Mouse (Mus musculus) lung, adult 2 months (tissue): ENCODE data around the gene Tyms. TPM values are rescaled to one million over a fixed set of nuclear protein-coding genes. Genes with fewer than 3 reads are reported as not detected.

Experiments used
- DNase-seq: peaks from one replicate; pipeline ENCODE4 v3.0.0; 2022
- H3K4me1 ChIP-seq: fragments of 200-500 bp; 2 replicates; pipeline ENCODE4 v1.6.1; 2011; ENCODE audit warnings: low read length; ENCODE audit not compliant: control insufficient read depth, insufficient read depth
- H3K4me3 ChIP-seq: fragments of 200-500 bp; replicated peaks from 2 replicates; pipeline ENCODE3; 2011; ENCODE audit warnings: low read depth, mild to moderate bottlenecking, control low read depth, low read length; ENCODE audit errors: extremely low read depth
- CTCF ChIP-seq: fragments of 200-500 bp; IDR thresholded peaks from 2 replicates; pipeline ENCODE4 v1.5.1; 2011; ENCODE audit warnings: mild to moderate bottlenecking, low read length, control low read depth; ENCODE audit not compliant: insufficient read depth
- POLR2A ChIP-seq: fragments of 200-500 bp; IDR thresholded peaks from 2 replicates; pipeline ENCODE4 v1.6.1; 2011; ENCODE audit warnings: low read depth, mild to moderate bottlenecking, control low read depth, low read length, borderline replicate concordance; ENCODE audit errors: extremely low read depth
- WGBS: fragments of 180-500 bp; shearing (Covaris S2); methylation state at CpG from one replicate; pipeline ENCODE4 v1.1.7; 2018; 5-methylcytosine and 5-hydroxymethylcytosine counted together
- polyA plus RNA-seq: library from polyadenylated mRNA; depleted of rRNA; stranded (reverse); fragments of >200 nt; gene quantifications from 2 replicates; pipeline ENCODE4 v1.2.3, GENCODE M21; 2012; rRNA removed

Gene Tyms
- 9.7 and 12.2 TPM in 2 replicates for polyA plus RNA-seq

DNA sequence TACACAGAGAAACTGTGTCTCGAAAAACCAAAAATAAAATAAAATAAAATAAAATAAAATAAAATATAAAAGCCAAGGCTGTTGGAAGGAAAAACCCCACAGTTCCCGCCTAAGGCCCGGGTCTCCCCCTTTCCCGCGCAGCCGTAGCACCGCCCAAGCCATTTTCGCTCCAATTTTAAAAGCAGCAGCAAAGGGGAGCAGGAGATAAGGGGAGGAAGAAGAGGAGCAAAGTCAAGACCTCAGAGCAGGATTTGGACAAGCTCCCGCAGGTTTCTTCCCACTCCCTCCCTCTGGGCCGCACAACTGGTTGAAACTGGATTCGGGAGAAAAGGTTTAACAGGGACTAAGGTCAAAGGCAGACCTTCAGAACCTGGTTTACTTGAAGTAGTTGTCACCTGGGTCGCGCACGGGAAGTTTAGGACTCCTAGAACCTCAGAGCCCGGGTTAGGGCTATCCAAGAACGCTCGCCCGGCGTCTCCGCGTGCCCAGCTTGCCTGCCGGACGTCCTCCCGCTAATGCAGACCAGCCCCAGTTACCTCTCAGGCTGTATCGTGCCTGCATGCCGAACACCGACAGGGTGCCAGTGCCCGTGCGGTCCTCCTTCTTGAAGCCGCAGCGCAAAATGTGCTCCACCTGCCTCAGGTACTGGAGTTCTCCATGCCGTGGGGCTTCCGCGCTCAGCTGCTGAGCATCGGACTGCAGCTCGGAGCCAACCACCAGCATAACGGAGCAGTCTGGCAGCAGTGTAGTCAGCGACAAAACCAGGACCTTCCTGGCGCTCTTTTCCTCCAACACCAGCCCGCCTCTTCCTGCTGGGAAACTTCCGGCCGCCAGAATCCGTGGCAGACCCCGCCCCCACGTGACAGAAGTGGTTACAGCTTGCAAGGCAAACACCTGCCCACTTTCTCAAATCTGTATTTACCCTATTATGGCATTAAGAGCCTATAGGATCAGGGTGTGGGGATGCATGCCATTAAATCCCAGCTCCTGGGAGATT, at the start of gene Tyms:
Gene Tyms (minus strand): TSS at position 793 of the 997 bp plus-strand sequence.
- peak; percentile 67 for DNase-seq
- WGBS = under 1% methylated on average over 45 of the region's 45 CpGs
- TF ChIP-seq CTCF (no peak), POLR2A (peak; percentile 69; the same call in 1 of the 2 replicates)
- Histone ChIP-seq H3K4me1 (no peaks in the 10 kb centered on the region), H3K4me3 (peak within 1 kb of the TSS; percentile 75)

DNA sequence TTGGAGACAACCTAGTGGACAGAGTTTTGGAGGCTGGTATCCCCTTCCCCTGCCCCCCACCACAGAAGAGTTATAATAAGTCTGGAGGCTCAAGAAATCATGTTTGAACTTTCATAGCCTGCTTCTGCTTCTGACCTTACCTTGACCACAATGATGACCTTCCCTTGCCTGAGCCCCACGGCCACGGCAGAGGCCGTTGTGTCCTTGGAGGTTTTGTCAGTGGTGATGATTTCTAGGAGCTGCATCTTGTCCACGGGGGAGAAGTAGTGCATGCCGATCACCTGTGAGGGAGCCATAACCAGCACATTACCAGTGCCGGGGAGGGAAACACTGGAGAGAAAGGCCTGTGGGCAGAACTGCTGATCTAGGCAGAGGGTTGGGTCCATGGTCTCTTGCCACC, 49.1 kb upstream of the Tyms start:
- TF ChIP-seq POLR2A = no peak
- TF ChIP-seq CTCF = no peak
- H3K4me3 ChIP-seq = no peak overlapping the region
- no peak for DNase-seq
- no peaks in the 10 kb centered on the region for H3K4me1 ChIP-seq
- WGBS = 91% methylated on average over 6 of the region's 6 CpGs

DNA sequence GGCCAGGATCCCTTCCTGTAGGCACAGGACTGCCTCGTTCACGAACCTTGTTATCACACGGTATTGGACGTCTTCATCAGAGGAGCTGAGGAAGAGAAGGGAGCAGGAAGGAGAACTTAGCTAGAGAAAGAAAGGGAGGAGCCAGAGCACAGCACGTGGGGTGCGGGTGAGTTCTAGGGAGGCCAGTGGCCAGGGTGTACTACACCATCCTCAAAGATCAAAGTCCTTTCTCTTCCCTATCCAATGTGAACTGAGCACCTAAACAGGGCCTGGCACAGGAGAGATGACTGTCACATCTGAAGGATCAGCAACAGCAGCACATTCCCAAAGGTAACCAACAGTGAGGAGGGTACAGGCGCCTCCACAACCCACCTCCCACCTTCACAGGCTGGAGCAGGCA, 46.7 kb upstream of the Tyms start:
- TF ChIP-seq CTCF = no peak
- TF ChIP-seq POLR2A = no peak
- no peak for DNase-seq
- WGBS = 80% methylated on average over 7 of the region's 7 CpGs
- Histone ChIP-seq H3K4me3 (no peak overlapping the region), H3K4me1 (no peaks in the 10 kb centered on the region)

DNA sequence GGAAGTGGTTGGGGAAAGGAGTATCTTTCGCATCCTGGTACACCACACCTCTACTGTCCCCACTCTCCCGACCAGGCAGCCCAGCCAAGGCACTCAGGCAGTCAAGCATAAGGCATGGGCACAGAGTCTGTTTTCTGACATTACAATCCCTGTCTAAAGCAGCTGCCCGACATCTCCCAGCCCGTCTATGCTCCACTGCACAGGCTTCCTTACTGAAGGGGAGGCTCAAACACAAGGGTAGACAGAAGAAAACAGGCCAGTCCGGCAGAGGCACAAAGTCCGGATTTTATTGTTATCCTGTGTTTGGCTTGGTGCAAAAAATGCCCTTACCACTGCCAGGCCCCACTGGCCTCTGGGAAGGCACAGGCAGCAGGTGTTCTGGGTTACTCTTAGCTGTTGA, 45.7 kb upstream of the Tyms start:
- 90% methylated on average over 6 of the region's 6 CpGs for WGBS
- Histone ChIP-seq H3K4me1 (peaks cover under 1% of the 10 kb centered on the region; the same call in 1 of the 2 replicates), H3K4me3 (no peak overlapping the region)
- no peak for DNase-seq
- TF ChIP-seq POLR2A (no peak), CTCF (no peak)

DNA sequence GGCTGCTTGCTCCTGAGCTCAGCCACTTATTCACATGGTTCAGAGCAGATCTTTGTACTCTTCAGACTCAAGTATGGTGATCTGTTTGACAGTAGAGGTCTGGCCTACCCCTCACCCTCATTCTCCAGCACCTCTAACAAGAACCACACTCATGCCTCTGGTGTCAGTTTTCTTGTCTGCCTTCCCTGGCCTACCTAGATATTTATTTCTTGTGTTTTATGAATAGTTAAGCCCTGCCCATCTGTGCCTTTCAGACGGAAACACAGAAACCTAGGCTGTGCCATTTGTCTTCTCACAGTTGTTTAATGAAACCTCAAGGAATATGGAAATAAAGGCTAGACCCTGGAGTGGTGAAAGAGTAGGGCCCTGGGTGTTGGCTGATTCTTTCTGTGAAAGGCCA, 44.6 kb upstream of the Tyms start:
- H3K4me3 ChIP-seq = no peak overlapping the region
- no peak for DNase-seq
- peaks cover 2% of the 10 kb centered on the region; the same call in 1 of the 2 replicates for H3K4me1 ChIP-seq
- WGBS = 81% methylated on average over 1 of the region's 1 CpGs
- no peak for TF ChIP-seq CTCF
- TF ChIP-seq POLR2A = no peak

DNA sequence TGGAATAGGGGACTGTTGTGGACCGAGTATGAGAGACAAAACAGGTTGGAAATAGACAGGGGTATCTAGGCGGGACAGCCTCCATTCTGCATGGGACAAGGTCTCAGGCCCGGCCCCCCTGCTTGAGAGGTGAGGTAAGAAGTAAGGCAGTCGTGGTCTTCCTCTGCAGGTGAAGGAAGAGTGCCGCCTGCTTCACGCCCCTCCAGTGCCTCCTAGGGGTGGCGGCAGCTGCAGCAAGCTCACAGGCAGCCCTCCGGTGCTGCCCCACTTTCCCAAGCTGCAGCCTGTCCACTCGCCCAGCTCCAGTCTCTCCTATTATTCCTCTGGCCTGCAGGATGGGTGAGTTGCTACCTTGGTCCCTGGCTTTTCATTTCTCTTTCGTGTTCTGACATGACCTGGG, 42.3 kb upstream of the Tyms start:
- WGBS = 43% methylated on average over 10 of the region's 10 CpGs
- TF ChIP-seq CTCF (no peak), POLR2A (no peak)
- Histone ChIP-seq H3K4me3 (no peak overlapping the region), H3K4me1 (peaks cover 2% of the 10 kb centered on the region; the same call in 1 of the 2 replicates)
- no peak for DNase-seq

DNA sequence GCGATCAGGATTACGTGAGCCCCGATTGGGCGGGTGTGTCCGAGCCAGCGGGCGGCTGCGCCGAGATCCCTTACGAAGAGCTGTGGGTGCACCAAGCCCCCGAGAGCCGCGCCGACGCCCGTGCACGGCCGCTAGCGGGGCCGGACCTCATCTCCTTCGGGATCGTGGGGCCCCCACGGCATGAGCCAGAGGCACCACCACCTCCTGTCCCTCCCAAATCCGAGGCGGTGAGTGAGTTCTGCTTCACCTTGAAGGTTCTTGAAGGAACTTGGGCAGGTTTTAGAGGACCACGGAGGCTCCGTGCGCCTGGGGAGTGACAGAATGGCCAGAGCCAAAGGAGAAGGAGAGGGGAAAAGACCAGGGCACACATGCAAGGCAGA, 41.3 kb upstream of the Tyms start:
- DNase-seq = no peak
- Histone ChIP-seq H3K4me3 (peak overlapping the region; percentile 12), H3K4me1 (peaks cover 2% of the 10 kb centered on the region; the same call in 1 of the 2 replicates)
- TF ChIP-seq POLR2A = no peak
- 3% methylated on average over 28 of the region's 28 CpGs for WGBS

DNA sequence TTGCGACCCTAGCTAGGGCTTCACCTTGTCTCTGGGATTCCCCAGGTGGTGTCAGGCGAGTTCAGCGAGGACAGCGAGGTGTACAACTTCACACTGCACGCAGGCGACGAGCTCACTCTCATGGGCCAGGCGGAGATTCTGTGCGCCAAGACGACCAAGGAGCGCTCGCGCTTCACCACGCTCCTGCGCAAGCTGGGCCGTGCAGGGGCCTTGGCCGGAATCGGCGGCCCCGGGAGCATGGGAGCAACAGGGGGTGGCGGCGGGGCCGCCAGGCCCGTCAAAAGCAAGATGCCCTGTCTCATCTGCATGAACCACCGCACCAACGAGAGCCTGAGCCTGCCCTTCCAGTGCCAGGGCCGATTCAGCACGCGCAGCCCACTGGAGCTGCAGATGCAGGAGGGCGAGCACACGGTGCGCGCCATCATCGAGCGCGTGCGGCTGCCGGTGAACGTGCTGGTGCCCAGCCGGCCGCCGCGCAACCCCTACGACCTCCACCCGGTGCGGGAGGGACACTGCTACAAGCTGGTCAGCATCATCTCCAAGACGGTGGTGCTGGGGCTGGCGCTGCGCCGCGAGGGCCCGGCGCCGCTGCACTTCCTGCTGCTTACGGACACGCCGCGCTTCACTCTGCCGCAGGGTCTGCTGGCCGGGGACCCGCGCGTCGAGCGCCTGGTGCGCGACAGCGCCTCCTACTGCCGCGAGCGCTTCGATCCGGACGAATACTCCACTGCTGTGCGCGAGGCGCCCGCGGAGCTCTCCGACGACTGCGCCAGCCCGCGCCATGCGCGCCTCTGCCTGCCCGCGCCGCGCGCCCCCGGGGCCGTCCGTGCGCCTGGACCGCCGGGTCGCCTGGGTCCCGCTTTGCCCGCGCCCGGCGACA, 40.7 kb upstream of the Tyms start:
- peaks cover 2% of the 10 kb centered on the region; the same call in 1 of the 2 replicates for H3K4me1 ChIP-seq
- WGBS = 3% methylated on average over 103 of the region's 103 CpGs
- TF ChIP-seq CTCF = no peak
- TF ChIP-seq POLR2A = no peak
- H3K4me3 ChIP-seq = peak overlapping the region; percentile 40
- no peak for DNase-seq

DNA sequence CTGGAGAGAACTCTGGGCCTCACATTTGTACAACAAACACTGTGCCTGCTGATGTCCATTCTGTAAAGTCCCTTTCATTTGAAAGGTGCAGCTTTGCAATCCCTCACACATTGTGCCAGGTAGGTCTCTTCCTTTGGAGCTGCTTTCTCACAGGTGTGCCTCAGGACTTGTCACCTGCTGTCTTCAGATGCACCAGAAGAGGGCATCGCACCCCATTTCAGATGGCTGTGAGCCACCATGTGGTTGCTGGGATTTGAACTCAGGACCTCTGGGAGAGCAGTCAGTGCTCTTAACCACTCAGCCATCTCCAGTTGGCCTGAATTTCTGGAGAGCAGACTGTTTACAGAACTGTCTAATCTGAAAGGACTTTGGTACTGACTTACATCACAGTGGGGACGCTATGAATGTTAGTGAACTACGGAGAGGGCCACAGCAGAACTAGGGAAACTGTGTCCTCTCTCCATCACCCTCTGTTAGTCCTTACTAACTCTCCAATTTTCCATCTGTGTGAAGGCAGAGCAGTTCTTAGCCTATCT, 39.2 kb upstream of the Tyms start:
- 86% methylated on average over 3 of the region's 3 CpGs for WGBS
- TF ChIP-seq CTCF (no peak), POLR2A (no peak)
- Histone ChIP-seq H3K4me1 (peaks cover 2% of the 10 kb centered on the region; the same call in 1 of the 2 replicates), H3K4me3 (no peak overlapping the region)
- no peak for DNase-seq
